Mouse (Mus musculus): ENCODE measurements at regions not wholly inside any gene's neighbourhood (a gene's known extent, or its start where the extent isn't known, plus 50 kb on each side); places are given as distances from the start of the nearest gene placed in this dataset.

- Histone ChIP-seq H3K4me1 (replicated peaks; ENCODE audit: control insufficient read depth, insufficient read depth, low read length) (no peaks in the 10 kb centered on the region), H3K36me3 (ENCODE audit: control insufficient read depth, insufficient read depth, low read length) (no peaks in the 10 kb centered on the region), H3K4me2 (replicated peaks; ENCODE audit: low read depth, low read length) (no peak overlapping the region), H3K4me3 (ENCODE audit: low read depth, low read length) (no peak overlapping the region), H3K9me3 (ENCODE audit: control insufficient read depth, low read length) (no peaks in the 10 kb centered on the region), H3K27me3 (ENCODE audit: control insufficient read depth, insufficient read depth, low read length) (no peaks in the 10 kb centered on the region), H3K27ac (ENCODE audit: low read depth, low read length) (no peak overlapping the region), H3K9ac (ENCODE audit: low read depth, low read length) (no peak overlapping the region)
- DNase-seq (ENCODE audit: low spot score) (no peak), ATAC-seq (ENCODE audit: low FRiP score) (no peak)
- 87% methylated on average over 2 of the region's 2 CpGs for WGBS
These were observed 222.0 kb downstream of the Zic3 start for GRCm38 (mm10) chrX:58244544-58244943.

GRCm38 (mm10) chrX:58256043-58256442 is 233.5 kb downstream of the Zic3 start:
- 47% methylated on average over 8 of the region's 8 CpGs for WGBS

DNA sequence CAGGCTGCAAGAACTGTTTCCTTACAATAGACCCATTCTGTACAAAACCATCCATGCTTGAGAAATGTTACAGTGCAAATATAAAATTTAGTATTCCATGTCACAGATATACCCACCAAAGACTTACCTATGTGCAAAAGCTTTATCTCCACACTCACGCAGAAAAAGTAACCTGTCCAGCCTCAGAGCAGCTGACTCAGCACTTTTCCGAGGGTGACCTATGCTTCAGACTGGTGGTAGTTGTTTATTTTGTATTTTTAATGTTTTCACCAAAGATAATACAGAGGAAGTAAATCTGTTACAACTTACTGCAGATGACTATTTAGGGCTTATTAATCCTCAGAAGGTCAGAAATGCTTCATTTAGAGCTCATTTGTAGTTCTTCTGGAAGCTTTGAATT is 260.4 kb downstream of the Zic3 start:
- Histone ChIP-seq H3K27me3 (ENCODE audit: control insufficient read depth, insufficient read depth, low read length) (no peaks in the 10 kb centered on the region), H3K36me3 (ENCODE audit: control insufficient read depth, insufficient read depth, low read length) (no peaks in the 10 kb centered on the region), H3K27ac (ENCODE audit: low read depth, low read length) (no peak overlapping the region), H3K9me3 (ENCODE audit: control insufficient read depth, low read length) (no peaks in the 10 kb centered on the region), H3K4me2 (replicated peaks; ENCODE audit: low read depth, low read length) (no peak overlapping the region), H3K4me3 (ENCODE audit: low read depth, low read length) (no peak overlapping the region), H3K4me1 (replicated peaks; ENCODE audit: control insufficient read depth, insufficient read depth, low read length) (no peaks in the 10 kb centered on the region), H3K9ac (ENCODE audit: low read depth, low read length) (no peak overlapping the region)
- DNase-seq (ENCODE audit: low spot score) (no peak), ATAC-seq (ENCODE audit: low FRiP score) (no peak)
- WGBS, result 80% methylated on average over 2 of the region's 2 CpGs

More at GRCm38 (mm10) chrX:58256043-58256442, 233.5 kb downstream of the Zic3 start:
- no peaks in the 10 kb centered on the region for H3K36me3 ChIP-seq (ENCODE audit: control insufficient read depth, insufficient read depth, low read length)
- H3K4me3 ChIP-seq (ENCODE audit: low read depth, low read length), result no peak overlapping the region
- H3K27ac ChIP-seq (ENCODE audit: low read depth, low read length), result no peak overlapping the region
- H3K4me1 ChIP-seq (replicated peaks; ENCODE audit: control insufficient read depth, insufficient read depth, low read length), result no peaks in the 10 kb centered on the region
- ATAC-seq (ENCODE audit: low FRiP score), result no peak
- no peaks in the 10 kb centered on the region for H3K27me3 ChIP-seq (ENCODE audit: control insufficient read depth, insufficient read depth, low read length)
- no peak overlapping the region for H3K4me2 ChIP-seq (replicated peaks; ENCODE audit: low read depth, low read length)
- H3K9me3 ChIP-seq (ENCODE audit: control insufficient read depth, low read length), result no peaks in the 10 kb centered on the region
- no peak for DNase-seq (ENCODE audit: low spot score)
- no peak overlapping the region for H3K9ac ChIP-seq (ENCODE audit: low read depth, low read length)

DNA sequence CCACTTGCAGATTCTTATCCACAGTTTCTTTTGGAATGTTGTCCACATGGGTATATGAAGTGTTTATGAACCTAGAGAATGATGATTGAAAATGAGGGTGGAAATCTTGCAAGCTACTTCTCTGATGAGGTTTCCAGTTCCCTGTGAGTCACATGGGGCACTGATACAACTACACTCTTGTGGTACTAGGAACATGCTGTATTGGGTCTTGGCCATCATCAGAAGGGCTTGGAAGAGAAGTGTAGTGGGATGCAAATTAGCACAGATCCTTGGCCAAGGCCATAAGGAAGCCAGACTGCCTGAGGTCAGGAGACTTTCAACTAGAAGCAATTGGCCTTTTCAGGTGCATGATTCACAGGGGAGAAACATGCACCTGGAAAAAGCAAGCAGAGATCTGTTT is 300.3 kb downstream of the Zic3 start:
- H3K27me3 ChIP-seq (ENCODE audit: control insufficient read depth, insufficient read depth, low read length), result no peaks in the 10 kb centered on the region
- no peak overlapping the region for H3K27ac ChIP-seq (ENCODE audit: low read depth, low read length)
- no peaks in the 10 kb centered on the region for H3K4me1 ChIP-seq (replicated peaks; ENCODE audit: control insufficient read depth, insufficient read depth, low read length)
- H3K9me3 ChIP-seq (ENCODE audit: control insufficient read depth, low read length), result no peaks in the 10 kb centered on the region
- no peak overlapping the region for H3K9ac ChIP-seq (ENCODE audit: low read depth, low read length)
- H3K4me2 ChIP-seq (replicated peaks; ENCODE audit: low read depth, low read length), result no peak overlapping the region
- DNase-seq (ENCODE audit: low spot score), result no peak
- no peak for ATAC-seq (ENCODE audit: low FRiP score)
- no peak overlapping the region for H3K4me3 ChIP-seq (ENCODE audit: low read depth, low read length)
- no peaks in the 10 kb centered on the region for H3K36me3 ChIP-seq (ENCODE audit: control insufficient read depth, insufficient read depth, low read length)

GRCm38 (mm10) chrX:58351606-58352005 is 329.1 kb downstream of the Zic3 start:
- Histone ChIP-seq H3K4me2 (replicated peaks; ENCODE audit: low read depth, low read length) (no peak overlapping the region), H3K9ac (ENCODE audit: low read depth, low read length) (no peak overlapping the region), H3K27me3 (ENCODE audit: control insufficient read depth, insufficient read depth, low read length) (no peaks in the 10 kb centered on the region), H3K9me3 (ENCODE audit: control insufficient read depth, low read length) (no peaks in the 10 kb centered on the region), H3K27ac (ENCODE audit: low read depth, low read length) (no peak overlapping the region), H3K36me3 (ENCODE audit: control insufficient read depth, insufficient read depth, low read length) (no peaks in the 10 kb centered on the region), H3K4me1 (replicated peaks; ENCODE audit: control insufficient read depth, insufficient read depth, low read length) (no peaks in the 10 kb centered on the region), H3K4me3 (ENCODE audit: low read depth, low read length) (no peak overlapping the region)
- DNase-seq (ENCODE audit: low spot score), result no peak
- no peak for ATAC-seq (ENCODE audit: low FRiP score)
- 92% methylated on average over 5 of the region's 5 CpGs for WGBS

DNA sequence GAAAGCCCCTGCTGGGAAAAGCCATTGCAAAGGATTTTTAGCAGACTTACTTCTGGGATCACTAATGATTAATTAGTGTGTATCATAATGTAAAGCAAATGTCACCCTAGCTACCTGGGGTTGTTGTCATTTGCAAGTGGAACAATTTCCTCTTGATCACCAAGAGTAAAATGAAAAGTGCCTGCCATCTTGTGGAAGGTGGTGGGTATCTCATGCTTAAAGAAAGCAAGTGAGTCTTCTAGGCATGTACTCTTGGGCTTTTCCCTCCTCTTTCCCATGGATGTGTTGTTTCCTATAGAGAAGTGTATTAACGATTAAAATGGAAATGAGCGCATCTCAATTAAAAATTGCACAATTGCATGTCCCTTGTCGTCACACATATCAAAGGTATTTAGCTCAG is 355.4 kb downstream of the Zic3 start:
- Histone ChIP-seq H3K4me1 (replicated peaks; ENCODE audit: control insufficient read depth, insufficient read depth, low read length) (no peaks in the 10 kb centered on the region), H3K36me3 (ENCODE audit: control insufficient read depth, insufficient read depth, low read length) (no peaks in the 10 kb centered on the region), H3K27me3 (ENCODE audit: control insufficient read depth, insufficient read depth, low read length) (no peaks in the 10 kb centered on the region), H3K9ac (ENCODE audit: low read depth, low read length) (no peak overlapping the region), H3K9me3 (ENCODE audit: control insufficient read depth, low read length) (no peaks in the 10 kb centered on the region), H3K4me2 (replicated peaks; ENCODE audit: low read depth, low read length) (no peak overlapping the region), H3K27ac (ENCODE audit: low read depth, low read length) (no peak overlapping the region), H3K4me3 (ENCODE audit: low read depth, low read length) (no peak overlapping the region)
- ATAC-seq (ENCODE audit: low FRiP score) (no peak), DNase-seq (ENCODE audit: low spot score) (peak; percentile 1)
- WGBS, result 63% methylated on average over 3 of the region's 3 CpGs
